Comparison of ENCODE assay signal across 9 mouse cellular contexts in genomic region chr8:25353822-25354770, GRCm38 (mm10).
DNase-seq lines count a peak whose midpoint lies in the region; ATAC-seq lines count a peak whose summit lies in the region.
"Had no signal": no experiment of that assay in that cellular context is flagged by ENCODE, and none has a peak within 500 bp of the region (broad histone marks: within the 10 kb centered on the region; RNA-seq: fewer than 3 reads in every experiment).

No protein-coding gene starts in this region.

- H3K9ac ChIP-seq in heart, embryonic 15.5 days = no peak overlapping the region
- no peak overlapping the region for H3K9ac ChIP-seq in hindbrain, embryonic 12.5 days

- H3K9me3 ChIP-seq in heart, embryonic 15.5 days (replicated peaks) = no peaks in the 10 kb centered on the region
- H3K9me3 ChIP-seq in hindbrain, embryonic 12.5 days (replicated peaks) = no peaks in the 10 kb centered on the region
- no peaks in the 10 kb centered on the region for H3K9me3 ChIP-seq in midbrain, embryonic 10.5 days (replicated peaks)
- H3K9me3 ChIP-seq: G1E had no signal

- no peak overlapping the region for H3K27ac ChIP-seq in heart, embryonic 15.5 days
- H3K27ac ChIP-seq in hindbrain, embryonic 12.5 days = no peak overlapping the region
- no peak overlapping the region for H3K27ac ChIP-seq in midbrain, embryonic 10.5 days (replicated peaks)

- peaks cover 6% of the 10 kb centered on the region for H3K4me1 ChIP-seq in heart, embryonic 15.5 days (replicated peaks)
- peaks cover 5% of the 10 kb centered on the region; the same call in 1 of the 2 replicates for H3K4me1 ChIP-seq in hindbrain, embryonic 12.5 days
- H3K4me1 ChIP-seq in midbrain, embryonic 10.5 days = peaks cover 12% of the 10 kb centered on the region

- peak overlapping the region; percentile 30 for H3K4me3 ChIP-seq in heart, embryonic 15.5 days
- 0 out of 2 replicates have a peak overlapping the region, but pooled peaks have one; percentile 10 for H3K4me3 ChIP-seq in hindbrain, embryonic 12.5 days
- peak overlapping the region; percentile 38 for H3K4me3 ChIP-seq in midbrain, embryonic 10.5 days

- no peak for ATAC-seq in heart, embryonic 15.5 days (replicated peaks; ENCODE audit: insufficient number of reproducible peaks, insufficient read depth, low FRiP score, low read depth)
- ATAC-seq in hindbrain, embryonic 12.5 days (ENCODE audit: low FRiP score) = no peak

- peaks cover 5% of the 10 kb centered on the region for H3K27me3 ChIP-seq in heart, embryonic 15.5 days
- H3K27me3 ChIP-seq in hindbrain, embryonic 12.5 days = peaks cover 22% of the 10 kb centered on the region
- H3K27me3 ChIP-seq in midbrain, embryonic 10.5 days (ENCODE audit: low read depth, poor library complexity, severe bottlenecking) = peaks cover 50% of the 10 kb centered on the region

- no peaks in the 10 kb centered on the region for H3K36me3 ChIP-seq in heart, embryonic 15.5 days
- no peaks in the 10 kb centered on the region for H3K36me3 ChIP-seq in hindbrain, embryonic 12.5 days
- H3K36me3 ChIP-seq in midbrain, embryonic 10.5 days = no peaks in the 10 kb centered on the region
- H3K36me3 ChIP-seq: G1E had no signal

- peak overlapping the region; percentile 57 for H3K4me2 ChIP-seq in heart, embryonic 15.5 days
- H3K4me2 ChIP-seq in hindbrain, embryonic 12.5 days (replicated peaks) = peak overlapping the region; percentile 44

- DNase-seq in heart, adult 9 months (ENCODE audit: low spot score in 2 of 2) = no peak
- DNase-seq in cerebellum, postnatal 25 days = peak; percentile 54 to 63
- peak; percentile 40 for DNase-seq in midbrain, embryonic 10.5 days (ENCODE audit: low spot score)
- no peak for DNase-seq in B cell, adult 2 months
- no peak for DNase-seq in urinary bladder, postnatal 36 days (ENCODE audit: low spot score in 2 of 2)
- DNase-seq in layer of hippocampus, adult 8-10 months (ENCODE audit: low spot score in 2 of 2) = no peak

- WGBS in heart, embryonic 15.5 days = 9% methylated on average over 27 of the region's 27 CpGs
- 11% methylated on average over 27 of the region's 27 CpGs for WGBS in hindbrain, embryonic 12.5 days
- 11% methylated on average over 27 of the region's 27 CpGs for WGBS in midbrain, embryonic 10.5 days

Comparison
In these comparisons a context has a peak if more than half of its experiments do, and no peak if none do; other contexts are left out.
1. DNase-seq: peak in cerebellum, postnatal 25 days (2 of 2) and midbrain, embryonic 10.5 days (single experiment); none in heart, adult 9 months (0 of 2), B cell, adult 2 months (0 of 2), urinary bladder, postnatal 36 days (0 of 2) and layer of hippocampus, adult 8-10 months (0 of 2).
2. Peak in every context shown above with its lines, with median percentiles within 50 percentile points of each other: H3K4me3 ChIP-seq.